Mouse (Mus musculus): ENCODE data around the gene Olfr1416. TPM values are rescaled to one million over a fixed set of nuclear protein-coding genes. Genes with fewer than 3 reads are reported as not detected.

The Olfr1416 gene
- total RNA-seq, 1 experiment: not detected

DNA sequence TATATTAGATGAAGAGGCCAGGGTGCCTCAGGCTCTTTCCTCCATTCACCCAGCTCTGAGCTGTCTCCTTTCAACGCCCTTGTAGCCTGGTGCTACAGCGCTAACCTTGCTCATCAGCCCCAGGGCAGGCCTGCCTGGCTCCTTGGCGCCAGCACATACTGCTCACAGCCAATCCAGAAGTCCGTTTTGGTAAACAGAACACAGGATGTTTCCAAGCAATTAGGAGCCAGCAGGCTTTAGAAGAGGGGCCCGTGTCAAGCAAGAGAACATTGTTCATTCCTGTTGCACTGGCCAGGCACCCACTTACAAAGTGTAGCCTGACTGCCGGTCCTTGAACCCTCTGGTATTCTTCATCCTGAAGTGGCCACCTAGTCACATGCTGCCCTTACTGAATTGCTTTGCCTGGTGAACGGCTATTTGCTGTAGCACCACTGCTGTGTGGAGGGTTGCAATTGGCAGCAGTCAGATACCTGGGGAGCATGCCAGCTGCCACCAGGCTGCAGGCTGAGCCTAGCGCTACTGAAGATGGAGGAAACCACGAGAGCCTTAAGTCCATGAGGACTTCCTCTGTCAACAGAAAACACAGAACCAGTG, 47.1 kb downstream of the Olfr1416 start:
- Histone ChIP-seq H3K4me1 (ENCODE audit: control insufficient read depth in 2 of 2, insufficient read depth in 2 of 2, low read length in 2 of 2, poor library complexity in 1 of 2) (peaks cover 1 to 19% of the 10 kb centered on the region in 2 experiments; a peak in 3 of 4 replicates), H3K4me3 (ENCODE audit: insufficient read depth in 1 of 2, low read depth in 1 of 2, low read length in 2 of 2, poor library complexity in 1 of 2, severe bottlenecking in 1 of 2) (no peak overlapping the region), H3K36me3 (ENCODE audit: control insufficient read depth, insufficient read depth, low read length, poor library complexity, severe bottlenecking) (peaks cover 20% of the 10 kb centered on the region; the same call in 1 of the 2 replicates), H3K9ac (ENCODE audit: insufficient read depth, low read depth, low read length, poor library complexity, severe bottlenecking) (no peak overlapping the region), H3K9me3 (ENCODE audit: control insufficient read depth, insufficient read depth, low read depth, low read length) (no peaks in the 10 kb centered on the region), H3K27ac (ENCODE audit: insufficient read depth, low read depth, low read length, poor library complexity, severe bottlenecking) (no peak overlapping the region; the same call in 1 of the 2 replicates)
- DNase-seq (ENCODE audit: low read depth, low spot score): no peak
- TF ChIP-seq ZC3H11A (IDR thresholded peaks at IDR 0.05; ENCODE audit: borderline replicate concordance, low read depth, low read length): no peak
- in situ Hi-C loops (cut with MboI; ENCODE audit: low sequenced_read_pairs in 2 of 2, unreplicated experiment in 2 of 2): no loop called here

DNA sequence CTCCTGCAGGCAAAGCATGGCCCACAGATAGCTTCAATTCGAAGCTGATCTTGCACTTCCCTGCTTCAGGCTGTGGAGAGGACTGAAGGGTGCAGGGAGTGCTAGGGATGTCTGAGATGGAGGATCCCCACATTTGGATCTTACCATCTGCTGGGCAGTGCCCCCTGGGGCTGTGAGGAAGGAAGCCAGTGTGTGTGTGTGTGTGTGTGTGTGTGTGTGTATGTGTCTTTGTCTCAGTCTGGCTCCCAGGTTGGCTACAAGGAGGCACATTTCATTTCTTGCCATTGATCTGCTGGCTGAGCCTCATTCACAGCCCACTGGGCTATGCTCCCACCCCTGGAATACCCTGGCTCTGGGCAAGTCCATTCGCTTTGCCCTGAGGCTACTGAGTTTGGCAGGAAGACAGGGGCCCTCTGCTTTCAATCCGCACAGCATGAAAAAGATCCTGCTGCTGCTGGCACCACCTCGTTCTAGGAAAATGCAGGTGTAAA, 48.0 kb downstream of the Olfr1416 start:
- peaks cover 4 to 24% of the 10 kb centered on the region in 2 experiments for H3K4me1 ChIP-seq (ENCODE audit: control insufficient read depth in 2 of 2, insufficient read depth in 2 of 2, low read length in 2 of 2, poor library complexity in 1 of 2)
- no peak for DNase-seq (ENCODE audit: low read depth, low spot score)
- H3K9me3 ChIP-seq (ENCODE audit: control insufficient read depth, insufficient read depth, low read depth, low read length): no peaks in the 10 kb centered on the region
- H3K36me3 ChIP-seq (ENCODE audit: control insufficient read depth, insufficient read depth, low read length, poor library complexity, severe bottlenecking): peaks cover 15% of the 10 kb centered on the region; the same call in 1 of the 2 replicates
- H3K9ac ChIP-seq (ENCODE audit: insufficient read depth, low read depth, low read length, poor library complexity, severe bottlenecking): no peak overlapping the region
- no peak overlapping the region for H3K27ac ChIP-seq (ENCODE audit: insufficient read depth, low read depth, low read length, poor library complexity, severe bottlenecking)
- no peak overlapping the region for H3K4me3 ChIP-seq (ENCODE audit: insufficient read depth in 1 of 2, low read depth in 1 of 2, low read length in 2 of 2, poor library complexity in 1 of 2, severe bottlenecking in 1 of 2)
- TF ChIP-seq ZNF384 (IDR thresholded peaks at IDR 0.05; ENCODE audit: low read depth, low read length) (no peak), MAFK (IDR thresholded peaks at IDR 0.05; ENCODE audit: insufficient read depth, low read depth, low read length) (no peak), ZC3H11A (IDR thresholded peaks at IDR 0.05; ENCODE audit: borderline replicate concordance, low read depth, low read length) (no peak), HCFC1 (IDR thresholded peaks at IDR 0.05; ENCODE audit: borderline replicate concordance, insufficient read depth, low read length) (no peak), CHD2 (IDR thresholded peaks at IDR 0.05; ENCODE audit: low read depth, low read length) (no peak)
- in situ Hi-C loops (cut with MboI; ENCODE audit: low sequenced_read_pairs in 2 of 2, unreplicated experiment in 2 of 2): no loop called here

DNA sequence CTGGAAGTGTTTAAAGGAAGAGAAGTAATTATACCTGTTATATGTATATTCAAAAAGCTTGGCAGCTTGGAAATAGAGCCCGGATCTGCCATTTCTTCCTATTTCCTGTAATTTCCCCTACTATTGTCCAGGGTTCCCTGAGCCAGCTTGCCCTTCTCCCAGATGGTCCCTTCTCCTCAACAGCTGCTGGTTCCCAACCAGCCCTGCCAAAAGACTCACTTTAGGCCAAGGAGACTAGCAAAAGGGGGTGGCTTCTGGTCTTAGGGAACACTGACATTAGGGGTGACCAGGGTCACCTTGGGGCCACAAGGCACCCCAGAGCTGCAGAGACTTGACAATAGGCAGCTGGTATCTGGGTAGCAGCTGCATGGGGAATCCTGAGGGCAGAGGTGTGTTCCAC, 49.9 kb downstream of the Olfr1416 start:
- TF ChIP-seq MAFK (IDR thresholded peaks at IDR 0.05; ENCODE audit: insufficient read depth, low read depth, low read length) (no peak), ZNF384 (IDR thresholded peaks at IDR 0.05; ENCODE audit: low read depth, low read length) (no peak), ZC3H11A (IDR thresholded peaks at IDR 0.05; ENCODE audit: borderline replicate concordance, low read depth, low read length) (no peak), CHD2 (IDR thresholded peaks at IDR 0.05; ENCODE audit: low read depth, low read length) (no peak), HCFC1 (IDR thresholded peaks at IDR 0.05; ENCODE audit: borderline replicate concordance, insufficient read depth, low read length) (no peak)
- H3K4me1 ChIP-seq (ENCODE audit: control insufficient read depth in 2 of 2, insufficient read depth in 2 of 2, low read length in 2 of 2, poor library complexity in 1 of 2): peaks cover 10 to 30% of the 10 kb centered on the region in 2 experiments
- no peaks in the 10 kb centered on the region for H3K9me3 ChIP-seq (ENCODE audit: control insufficient read depth, insufficient read depth, low read depth, low read length)
- H3K27ac ChIP-seq (ENCODE audit: insufficient read depth, low read depth, low read length, poor library complexity, severe bottlenecking): no peak overlapping the region
- H3K36me3 ChIP-seq (ENCODE audit: control insufficient read depth, insufficient read depth, low read length, poor library complexity, severe bottlenecking): peaks cover 4% of the 10 kb centered on the region; the same call in 1 of the 2 replicates
- in situ Hi-C loops (cut with MboI; ENCODE audit: low sequenced_read_pairs in 2 of 2, unreplicated experiment in 2 of 2): no loop called here
- H3K4me3 ChIP-seq (ENCODE audit: insufficient read depth in 1 of 2, low read depth in 1 of 2, low read length in 2 of 2, poor library complexity in 1 of 2, severe bottlenecking in 1 of 2): no peak overlapping the region
- no peak for DNase-seq (ENCODE audit: low read depth, low spot score)
- no peak overlapping the region for H3K9ac ChIP-seq (ENCODE audit: insufficient read depth, low read depth, low read length, poor library complexity, severe bottlenecking)

DNA sequence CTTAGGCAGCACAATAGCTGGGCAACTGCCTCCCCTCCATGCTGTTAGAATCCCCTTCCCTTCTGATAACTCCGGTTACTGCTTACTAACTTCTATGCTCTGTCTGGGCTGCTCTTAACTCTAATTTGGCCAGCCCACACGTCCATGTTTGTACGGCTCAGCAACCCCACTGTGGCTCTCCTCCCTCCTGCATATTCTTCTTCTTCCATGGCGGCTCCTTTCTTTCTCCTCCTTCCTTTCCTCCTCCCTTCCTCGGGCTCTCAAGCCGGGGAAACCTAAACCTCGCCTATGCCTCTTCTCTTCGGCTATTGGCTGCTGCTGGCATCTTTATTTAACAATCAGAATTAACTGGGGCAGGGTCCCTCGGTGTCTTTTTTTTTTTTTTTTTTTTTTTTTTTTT, 52.1 kb downstream of the Olfr1416 start:
- peak overlapping the region; percentile 91 for H3K27ac ChIP-seq (ENCODE audit: insufficient read depth, low read depth, low read length, poor library complexity, severe bottlenecking)
- in situ Hi-C loops (cut with MboI; ENCODE audit: low sequenced_read_pairs in 2 of 2, unreplicated experiment in 2 of 2): no loop called here
- DNase-seq (ENCODE audit: low read depth, low spot score): no peak

More for the DNA sequence above, 52.1 kb downstream of the Olfr1416 start:
- no peak for TF ChIP-seq CHD2 (IDR thresholded peaks at IDR 0.05; ENCODE audit: low read depth, low read length)
- TF ChIP-seq HCFC1 (IDR thresholded peaks at IDR 0.05; ENCODE audit: borderline replicate concordance, insufficient read depth, low read length): no peak
- TF ChIP-seq ZNF384 (IDR thresholded peaks at IDR 0.05; ENCODE audit: low read depth, low read length): peak; percentile 72; the same call in 1 of the 2 replicates
- no peak for TF ChIP-seq ZC3H11A (IDR thresholded peaks at IDR 0.05; ENCODE audit: borderline replicate concordance, low read depth, low read length)
- TF ChIP-seq MAFK (IDR thresholded peaks at IDR 0.05; ENCODE audit: insufficient read depth, low read depth, low read length): no peak
- H3K4me3 ChIP-seq (ENCODE audit: insufficient read depth in 1 of 2, low read depth in 1 of 2, low read length in 2 of 2, poor library complexity in 1 of 2, severe bottlenecking in 1 of 2): no peak overlapping the region
- no peaks in the 10 kb centered on the region for H3K36me3 ChIP-seq (ENCODE audit: control insufficient read depth, insufficient read depth, low read length, poor library complexity, severe bottlenecking)
- H3K9me3 ChIP-seq (ENCODE audit: control insufficient read depth, insufficient read depth, low read depth, low read length): no peaks in the 10 kb centered on the region
- H3K9ac ChIP-seq (ENCODE audit: insufficient read depth, low read depth, low read length, poor library complexity, severe bottlenecking): no peak overlapping the region; the same call in 1 of the 2 replicates
- H3K4me1 ChIP-seq (ENCODE audit: control insufficient read depth in 2 of 2, insufficient read depth in 2 of 2, low read length in 2 of 2, poor library complexity in 1 of 2): peaks cover 10 to 27% of the 10 kb centered on the region in 2 experiments

All from ES-E14 (cell line).